Mouse (Mus musculus): Measurements from ENCODE around the gene Dcdc2a.

DNA sequence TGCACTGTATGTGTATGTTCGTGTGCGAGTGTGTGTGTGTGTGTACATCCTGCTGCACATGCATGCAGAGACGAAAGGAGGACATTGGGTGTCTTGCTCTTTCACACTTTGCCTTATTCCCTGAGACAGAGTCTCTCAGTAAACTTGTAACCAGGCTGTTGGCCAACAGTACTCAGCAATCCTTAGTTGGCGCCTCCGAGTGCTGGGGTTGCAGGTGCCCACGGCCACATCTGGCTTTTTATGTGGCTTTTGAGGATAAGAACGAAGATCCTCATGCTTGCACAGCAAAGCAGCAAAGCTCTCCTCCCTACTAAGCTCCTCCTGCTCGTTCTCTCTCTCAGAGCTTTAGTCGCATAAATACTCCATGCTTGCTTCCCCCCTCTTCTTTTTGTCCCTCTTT is 73.0 kb downstream of the Dcdc2a start:
- TF ChIP-seq POLR2A (IDR thresholded peaks at IDR 0.05; ENCODE audit: control insufficient read depth, extremely low read depth, insufficient read depth, low read length, poor library complexity): no peak
- TF ChIP-seq CTCF (IDR thresholded peaks at IDR 0.05; ENCODE audit: borderline replicate concordance, control insufficient read depth, extremely low read depth, insufficient read depth, low read length, poor library complexity): no peak
